Mouse (Mus musculus) cerebellum, adult 2 months (tissue): ENCODE data around the gene Hdac9.

Experiments used
- CTCF ChIP-seq: fragments of 200-500 bp; IDR thresholded peaks from 2 replicates; pipeline ENCODE4 v1.5.1; 2011; ENCODE audit warnings: low read depth, mild to moderate bottlenecking, control low read depth, low read length, moderate library complexity, borderline replicate concordance; ENCODE audit not compliant: insufficient read depth
- POLR2A ChIP-seq: fragments of 200-500 bp; IDR thresholded peaks from 2 replicates; pipeline ENCODE4 v1.6.1; 2011; ENCODE audit warnings: low read length, control low read depth, borderline replicate concordance; ENCODE audit not compliant: insufficient read depth

GRCm38 (mm10) chr12:34091851-34092250 is 825.0 kb downstream of the Hdac9 start:
- TF ChIP-seq POLR2A = no peak
- no peak for TF ChIP-seq CTCF
